Mouse (Mus musculus): Measurements from ENCODE around the gene Gm14819. TPM values are rescaled to one million over a fixed set of nuclear protein-coding genes. Genes with fewer than 3 reads are reported as not detected.
"Not testable (repeated sequence)": the region's sequence is repeated elsewhere in the genome, so short reads cannot be mapped to it uniquely, and the experiment has no call there.

The Gm14819 gene
- not detected in 2 replicates for polyA plus RNA-seq (2014; fragmentation: Nextera tagmentation; extraction: Ambion mirVana)

DNA sequence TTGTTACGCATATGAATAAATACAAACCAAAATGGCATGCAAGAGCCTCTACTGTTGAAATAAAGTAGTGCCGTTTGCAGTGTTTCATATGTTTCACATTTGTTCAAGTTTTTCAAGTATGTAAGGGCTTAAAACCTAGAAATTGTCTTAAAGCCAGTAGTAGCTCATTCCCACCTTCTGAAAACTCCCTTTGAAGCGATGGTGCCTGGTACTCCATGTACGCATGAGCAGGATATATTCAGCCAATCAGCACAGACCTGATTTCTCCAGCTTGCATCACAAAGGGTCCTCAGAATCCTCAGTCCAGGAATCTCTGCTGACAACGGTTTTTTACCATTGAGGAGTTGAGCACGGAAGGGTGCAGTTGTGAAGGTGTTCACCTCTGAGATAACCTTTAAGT lies at the start of gene Gm14819:
Gene Gm14819 (plus strand): TSS at position 301 of the 400 bp plus-strand sequence.
- not testable (repeated sequence) for H3K9me3 ChIP-seq (ENCODE audit: control insufficient read depth, low read length); ATAC-seq (ENCODE audit: insufficient read depth, low FRiP score, low TSS enrichment); H3K4me3 ChIP-seq (ENCODE audit: low read depth, low read length); H3K27me3 ChIP-seq (ENCODE audit: control insufficient read depth, insufficient read depth, low read length); H3K36me3 ChIP-seq (ENCODE audit: control insufficient read depth, insufficient read depth, low read length); DNase-seq (ENCODE audit: low spot score); H3K4me2 ChIP-seq (ENCODE audit: low read depth); H3K4me1 ChIP-seq (ENCODE audit: control insufficient read depth, insufficient read depth, low read length); H3K27ac ChIP-seq (ENCODE audit: low read depth, low read length); H3K9ac ChIP-seq (ENCODE audit: low read length)
- WGBS = no CpG with 5 or more reads among the region's 6 CpGs

All from neural tube, embryonic 11.5 days (tissue).